Mouse (Mus musculus): ENCODE measurements around the gene Edrf1.

Gene Edrf1

DNA sequence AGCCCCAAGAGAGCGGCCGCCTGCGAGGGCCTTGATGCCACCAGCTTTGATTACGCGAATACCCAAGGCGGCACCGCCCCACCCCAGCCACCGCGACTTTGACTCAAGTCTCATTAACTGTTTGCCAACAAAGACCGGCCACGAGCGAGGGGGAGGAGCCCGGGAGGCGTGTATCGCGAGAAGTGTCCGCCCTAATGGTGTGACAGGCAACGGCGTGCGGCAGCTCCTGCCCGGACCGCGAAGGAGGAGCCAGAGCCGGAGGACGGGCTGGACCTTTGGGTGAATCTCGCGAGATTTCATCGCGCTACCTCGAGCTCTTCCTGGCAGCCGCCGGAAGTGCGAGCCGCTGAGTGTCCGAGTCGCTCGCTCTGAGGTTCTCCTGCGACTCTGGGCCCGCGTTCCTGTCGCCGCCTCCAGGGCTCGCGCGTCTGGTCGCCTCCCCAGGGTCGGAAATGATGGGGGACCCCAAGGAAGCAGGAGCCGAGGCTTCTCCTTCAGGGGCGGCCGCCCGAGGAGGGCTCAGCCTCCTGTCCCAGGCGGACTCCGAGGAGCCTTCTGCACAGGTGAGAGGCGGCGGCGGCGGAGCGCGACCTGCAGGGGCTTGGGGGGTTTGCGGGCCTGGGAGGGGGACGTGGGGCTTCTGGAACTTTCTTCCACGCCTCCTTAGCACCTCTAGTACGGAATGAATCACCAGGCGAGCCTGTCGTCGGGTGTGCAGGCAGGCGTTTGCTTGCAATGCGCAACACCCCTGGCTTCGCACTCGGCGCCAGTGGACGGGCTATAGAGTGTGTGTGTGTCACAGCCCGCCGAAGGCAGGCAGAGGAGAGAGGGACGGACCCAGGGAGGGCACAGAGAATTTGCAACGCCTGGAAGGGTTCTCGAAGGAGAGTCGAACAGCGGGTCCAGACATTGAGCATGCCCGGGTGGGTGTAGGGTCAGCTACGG is at the start of gene Edrf1:
Gene Edrf1, plus strand, starts transcription at position 183 of the 945 bp plus-strand sequence.
- DNase-seq (ENCODE audit: low spot score) = peak; percentile 100

DNA sequence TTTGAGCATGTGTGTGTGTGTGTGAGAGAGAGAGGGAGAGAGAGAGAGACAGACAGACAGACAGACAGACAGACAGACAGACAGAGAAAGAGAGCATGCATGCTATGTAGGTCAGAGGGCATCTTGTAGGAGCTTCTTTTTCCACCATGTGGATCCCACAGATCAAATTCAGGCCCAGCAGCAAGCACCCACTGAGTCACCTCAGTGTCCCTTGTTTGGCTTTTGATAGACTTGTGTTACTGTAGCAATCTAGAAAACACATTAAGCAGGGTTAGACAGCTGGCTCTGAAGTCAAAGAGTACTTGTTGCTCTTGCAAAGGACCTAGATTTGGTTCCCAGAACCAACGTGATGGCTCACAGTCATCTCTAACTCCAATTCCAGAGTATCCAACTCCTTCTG is 45.6 kb upstream of the Edrf1 start:
- DNase-seq (ENCODE audit: low spot score) = no peak

DNA sequence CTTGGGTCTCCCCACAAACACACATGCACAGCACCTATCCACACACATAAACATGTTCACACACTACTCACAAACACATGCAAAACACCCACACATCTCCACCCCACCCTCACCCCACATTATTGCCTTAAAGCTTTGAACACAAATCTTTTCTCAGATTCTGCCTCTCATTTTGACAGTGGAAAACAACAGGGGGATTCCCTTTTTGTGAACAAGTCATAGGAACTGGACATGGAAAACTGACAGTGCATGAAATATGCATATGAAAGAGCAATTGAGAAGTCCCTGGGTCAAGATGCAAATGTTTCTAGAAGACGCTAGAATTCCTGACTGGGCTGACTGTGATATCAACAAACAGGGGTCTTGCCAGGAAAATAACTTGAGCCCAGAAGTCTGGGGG is 36.8 kb upstream of the Edrf1 start:
- no peak for DNase-seq (ENCODE audit: low spot score)

DNA sequence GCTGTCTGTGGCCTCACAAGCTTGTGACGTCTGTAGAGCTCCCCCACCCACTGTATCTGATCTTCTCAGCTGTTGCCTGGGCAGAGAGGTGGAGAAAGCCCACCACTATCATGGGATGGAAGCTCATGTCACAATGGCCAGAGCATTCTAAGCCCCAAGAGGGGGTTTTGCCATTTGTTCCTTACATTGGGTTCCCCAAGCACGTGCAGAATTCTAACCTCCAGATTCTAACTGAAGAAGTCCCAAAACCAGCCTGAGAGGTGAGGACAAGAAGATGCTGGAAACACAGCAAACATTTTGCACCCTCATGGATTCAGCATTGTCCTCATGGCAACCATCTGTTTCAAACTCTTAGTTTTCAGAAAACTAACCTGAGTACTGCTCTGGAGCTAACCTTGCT is 35.3 kb upstream of the Edrf1 start, which contains the start of gene Tex36:
Gene Tex36, minus strand, starts transcription at position 101 of the 400 bp plus-strand sequence.
- no peak for DNase-seq (ENCODE audit: low spot score)

GRCm38 (mm10) chr7:133603156-133603555 is 34.2 kb upstream of the Edrf1 start:
- DNase-seq (ENCODE audit: low spot score) = no peak

DNA sequence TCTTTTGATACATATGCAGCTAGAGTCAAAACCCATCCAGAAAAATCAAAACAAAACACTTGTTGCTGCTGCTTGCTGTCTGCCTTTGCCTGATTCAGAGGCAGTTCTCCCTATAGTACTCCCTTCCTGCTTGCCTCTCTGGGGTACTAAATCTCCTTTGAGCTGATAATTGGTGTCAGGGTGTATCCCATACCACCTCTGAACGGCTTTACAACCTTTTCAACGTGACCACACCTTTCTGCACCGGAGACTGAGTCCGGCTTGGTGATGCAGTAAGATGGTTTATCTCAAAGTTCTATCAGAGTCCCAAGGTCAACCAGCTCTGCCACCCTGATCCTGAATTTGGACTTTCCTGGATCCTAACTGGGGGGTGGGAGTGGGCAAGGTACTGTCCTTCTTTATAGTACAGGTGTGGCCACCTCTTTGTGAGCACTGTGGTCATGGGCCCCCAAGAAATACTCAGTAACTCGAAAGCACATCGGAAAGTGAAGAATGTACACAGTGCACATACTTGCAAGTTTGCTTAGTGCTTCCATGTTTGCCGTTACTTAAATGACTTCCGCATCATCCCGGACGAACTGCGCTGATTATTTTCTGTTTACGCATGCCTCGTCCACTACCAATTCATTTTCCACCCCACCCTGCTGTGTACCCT is 32.8 kb upstream of the Edrf1 start:
- no peak for DNase-seq (ENCODE audit: low spot score)

- DNase-seq (ENCODE audit: low spot score) = no peak
Observed at GRCm38 (mm10) chr7:133607331-133607730, 30.0 kb upstream of the Edrf1 start.

DNA sequence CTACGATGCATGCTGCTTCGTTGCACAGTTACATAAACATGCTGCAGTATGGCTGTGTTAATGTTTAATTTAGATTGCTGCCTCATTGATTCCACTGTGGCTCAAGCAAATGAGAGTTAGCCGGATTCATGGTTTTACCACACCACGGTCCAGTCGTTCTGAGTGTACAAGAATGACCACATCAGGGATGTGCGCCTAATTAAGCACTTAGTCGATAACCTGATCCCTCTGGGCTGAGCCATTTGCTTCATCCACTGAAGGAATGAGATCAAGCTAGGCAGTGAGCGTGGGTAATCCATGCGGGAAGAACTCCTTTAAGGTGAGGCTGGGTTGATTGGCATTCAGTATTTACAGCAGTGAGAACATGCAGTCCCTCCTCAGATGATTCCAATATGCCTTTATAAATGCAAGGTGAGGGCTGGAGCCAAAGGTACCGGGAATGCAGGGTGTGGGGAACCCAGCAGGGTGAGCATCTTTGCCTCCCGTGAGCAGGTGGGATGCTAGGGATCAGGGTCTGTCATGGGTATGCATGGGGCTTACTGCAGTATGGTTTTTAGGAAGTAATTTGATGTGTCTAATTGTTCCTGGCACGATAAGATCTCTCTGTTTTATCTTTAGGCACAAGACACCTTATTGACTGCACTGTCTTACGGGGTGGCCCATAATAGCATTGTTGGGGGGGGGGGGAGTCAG is 29.3 kb upstream of the Edrf1 start:
- no peak for DNase-seq (ENCODE audit: low spot score)

- DNase-seq (ENCODE audit: low spot score) = no peak
Observed at GRCm38 (mm10) chr7:133608631-133609340, 28.6 kb upstream of the Edrf1 start.

GRCm38 (mm10) chr7:133609585-133609984 is 27.8 kb upstream of the Edrf1 start:
- DNase-seq (ENCODE audit: low spot score) = no peak

GRCm38 (mm10) chr7:133612981-133613380 is 24.4 kb upstream of the Edrf1 start:
- no peak for DNase-seq (ENCODE audit: low spot score)

- DNase-seq (ENCODE audit: low spot score) = peak; percentile 64
Observed at GRCm38 (mm10) chr7:133620721-133621120, 16.6 kb upstream of the Edrf1 start.

- no peak for DNase-seq (ENCODE audit: low spot score)
Observed at GRCm38 (mm10) chr7:133623226-133623625, 14.1 kb upstream of the Edrf1 start.

- DNase-seq (ENCODE audit: low spot score) = peak; percentile 29
Observed at GRCm38 (mm10) chr7:133627184-133627936, 10.0 kb upstream of the Edrf1 start.

DNA sequence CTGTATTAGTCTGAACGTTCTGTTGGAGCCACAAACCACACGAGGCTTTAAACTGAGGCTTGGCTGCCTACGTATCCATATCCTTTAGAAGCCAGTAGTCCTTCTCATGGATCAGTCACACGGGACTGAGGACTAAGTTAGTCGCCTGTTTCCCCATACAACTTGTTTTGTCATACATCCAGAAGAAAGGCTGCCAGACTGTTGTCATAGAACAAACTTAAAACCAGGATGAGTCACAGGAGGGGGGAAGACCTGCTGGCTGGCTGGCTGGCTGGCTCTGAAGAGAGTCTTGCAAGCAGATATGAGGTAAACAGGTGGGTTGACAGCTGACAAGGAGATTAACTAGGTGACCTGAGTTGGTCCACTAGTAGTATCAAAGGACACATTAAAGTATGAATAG is 6.5 kb upstream of the Edrf1 start:
- no peak for DNase-seq (ENCODE audit: low spot score)

- DNase-seq (ENCODE audit: low spot score) = peak; percentile 62
Observed at GRCm38 (mm10) chr7:133632476-133632875, 4.9 kb upstream of the Edrf1 start.

DNA sequence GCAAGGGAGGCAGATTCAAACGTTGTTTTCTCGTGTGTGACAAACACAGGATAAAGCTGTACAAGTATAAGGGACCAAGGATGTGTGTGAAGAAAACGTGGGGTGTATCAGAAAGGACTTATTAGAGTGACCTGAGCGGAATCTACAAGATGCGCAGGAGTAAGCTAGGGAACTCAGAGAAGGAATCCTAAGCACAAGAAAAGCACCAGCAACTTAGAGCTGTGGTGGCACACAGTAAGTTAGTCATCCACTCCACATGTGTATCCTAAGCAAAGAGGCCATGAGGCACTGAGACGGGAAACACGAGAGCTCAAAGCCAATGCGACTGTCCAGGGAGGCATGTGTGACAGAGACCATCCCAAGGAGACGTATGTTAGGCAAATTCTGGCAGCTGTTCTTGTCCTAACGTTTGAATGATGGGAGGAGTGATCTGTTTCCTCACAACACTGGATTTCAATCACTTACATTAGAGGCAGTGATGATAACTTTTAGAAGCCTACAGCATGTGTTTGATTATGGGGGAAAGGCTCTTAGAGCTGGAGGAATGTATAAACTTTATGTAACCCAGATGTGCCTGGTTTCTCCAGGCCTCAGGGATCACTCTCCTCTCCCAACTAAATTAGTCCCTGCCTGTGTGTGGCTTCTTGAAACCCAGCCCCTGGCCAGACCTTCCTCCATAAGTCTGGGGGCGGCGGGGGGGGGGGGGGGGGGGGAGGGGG is 2.3 kb upstream of the Edrf1 start:
- DNase-seq (ENCODE audit: low spot score) = peak; percentile 56

DNA sequence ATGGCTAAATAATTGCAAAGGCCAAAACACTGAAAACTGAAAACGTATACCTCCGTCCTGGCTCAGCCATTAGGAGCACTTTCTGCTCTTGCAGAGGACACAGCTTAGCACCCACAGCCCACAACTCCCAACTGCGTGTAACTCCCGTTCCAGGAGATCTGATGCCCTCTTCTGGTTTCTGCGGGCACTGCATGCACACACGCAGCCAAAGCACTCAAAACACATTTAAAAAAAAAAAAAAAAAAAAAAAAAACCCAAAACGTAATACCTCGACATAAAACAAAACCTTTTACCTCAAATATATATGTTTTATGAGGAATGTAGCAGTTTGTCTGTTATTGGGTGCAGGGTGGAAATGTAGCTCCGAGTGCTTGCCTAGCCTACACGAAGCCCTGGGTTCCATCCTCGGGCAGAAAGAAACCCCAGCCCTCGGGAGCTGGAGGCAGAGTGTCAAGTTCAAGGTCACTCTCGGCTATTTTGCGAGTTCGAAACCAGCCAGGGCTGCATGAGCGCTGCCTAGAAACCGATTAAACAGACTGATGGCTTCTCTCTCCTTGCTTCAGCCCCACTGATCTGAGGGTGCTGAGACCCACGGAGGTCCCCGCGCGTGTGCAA is 498 bp upstream of the Edrf1 start:
- peak; percentile 91 for DNase-seq (ENCODE audit: low spot score)

GRCm38 (mm10) chr7:133638306-133638705 is 963 bp downstream of the Edrf1 start:
- no peak for DNase-seq (ENCODE audit: low spot score)

DNA sequence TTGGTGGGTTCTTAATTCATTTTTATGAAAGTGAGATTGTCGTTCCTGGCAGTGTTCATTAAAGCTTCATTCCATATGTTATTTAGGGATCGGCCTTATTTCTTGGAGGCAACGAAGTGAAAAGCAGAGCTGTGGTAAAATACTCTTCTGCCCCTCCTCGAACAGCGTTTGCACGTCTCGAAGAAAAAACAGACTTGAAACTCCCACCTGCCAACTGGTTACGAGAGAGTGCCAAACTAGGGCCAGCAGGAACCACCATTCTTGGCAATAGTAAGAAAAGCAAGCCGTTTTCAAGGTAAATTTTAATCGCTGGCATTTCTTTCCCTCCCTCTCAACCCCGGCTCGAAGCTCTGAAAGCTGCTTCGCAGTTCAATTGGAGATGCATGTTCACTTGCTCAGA is 1.5 kb downstream of the Edrf1 start:
- DNase-seq (ENCODE audit: low spot score) = no peak

All from embryo, embryonic 10 days (tissue).